Mouse (Mus musculus): ENCODE data around the gene C1s2. TPM values are rescaled to one million over a fixed set of nuclear protein-coding genes. Genes with fewer than 3 reads are reported as not detected.

C1s2 gene
- polyA plus RNA-seq (2017; shearing (Covaris generic)), result under 1 TPM in 1 of 2 experiments, not detected in 1; 0.30 TPM

GRCm38 (mm10) chr6:124635985-124636384 lies at the start of gene C1s2:
Gene C1s2, minus strand, starts transcription at chr6:124636085.

GRCm38 (mm10) chr6:124662477-124663423 lies 26.9 kb upstream of the C1s2 start, which contains the start of gene Lpcat3:
Gene Lpcat3, plus strand, starts transcription at chr6:124663027.

Other genes starting within 250 kb of the C1s2 start
- gene Pex5, start 221.0 kb downstream of the C1s2 start, polyA plus RNA-seq (2017; shearing (Covaris generic)), result 10 to 100 TPM; 28.3 to 35.9 TPM
- gene Clstn3, start 171.3 kb downstream of the C1s2 start, polyA plus RNA-seq (2017; shearing (Covaris generic)), result 1 to 10 TPM in 1 of 2 experiments, not detected in 1; 1.3 TPM
- under 1 TPM; 0.34 to 0.39 TPM for gene C1rl, start 143.0 kb downstream of the C1s2 start, polyA plus RNA-seq (2017; shearing (Covaris generic))
- under 1 TPM in 1 of 2 experiments, not detected in 1; 0.58 TPM for gene C1ra, start 123.7 kb downstream of the C1s2 start, polyA plus RNA-seq (2017; shearing (Covaris generic))
- 1 to 10 TPM in 1 of 2 experiments, not detected in 1; 1.1 TPM for gene C1s1, start 93.7 kb downstream of the C1s2 start, polyA plus RNA-seq (2017; shearing (Covaris generic))
- gene C1rb, start 65.8 kb downstream of the C1s2 start, polyA plus RNA-seq (2017; shearing (Covaris generic)), result not detected
- 10 to 100 TPM; 35.2 to 40.2 TPM for gene Lpcat3, start 26.9 kb upstream of the C1s2 start, polyA plus RNA-seq (2017; shearing (Covaris generic))
- gene Emg1, start 76.1 kb upstream of the C1s2 start, polyA plus RNA-seq (2017; shearing (Covaris generic)), result 100 to 1,000 TPM; 287 to 344 TPM
- gene Phb2, start 76.3 kb upstream of the C1s2 start, polyA plus RNA-seq (2017; shearing (Covaris generic)), result 100 to 1,000 TPM; 196 to 201 TPM
- 100 to 1,000 TPM; 320 to 496 TPM for gene Ptpn6, start 102.6 kb upstream of the C1s2 start, polyA plus RNA-seq (2017; shearing (Covaris generic))
- gene Grcc10, start 105.3 kb upstream of the C1s2 start, polyA plus RNA-seq (2017; shearing (Covaris generic)), result 100 to 1,000 TPM; 440 to 464 TPM
- gene Gm45234, start 119.9 kb upstream of the C1s2 start, polyA plus RNA-seq (2017; shearing (Covaris generic)), result not detected
- gene Atn1, start 120.4 kb upstream of the C1s2 start, polyA plus RNA-seq (2017; shearing (Covaris generic)), result 10 to 100 TPM in 1 of 2 experiments, 1 to 10 TPM in 1; 4.2 to 14.1 TPM
- 1 to 10 TPM; 2.8 to 3.5 TPM for gene Eno2, start 133.6 kb upstream of the C1s2 start, polyA plus RNA-seq (2017; shearing (Covaris generic))
- gene Lrrc23, start 143.6 kb upstream of the C1s2 start, polyA plus RNA-seq (2017; shearing (Covaris generic)), result 1 to 10 TPM; 1.1 to 1.6 TPM
- gene Spsb2, start 172.6 kb upstream of the C1s2 start, polyA plus RNA-seq (2017; shearing (Covaris generic)), result 1 to 10 TPM; 4.4 to 4.5 TPM
- 10 to 100 TPM; 75.7 to 86.0 TPM for gene Tpi1, start 178.2 kb upstream of the C1s2 start, polyA plus RNA-seq (2017; shearing (Covaris generic))
- gene Usp5, start 193.4 kb upstream of the C1s2 start, polyA plus RNA-seq (2017; shearing (Covaris generic)), result 100 to 1,000 TPM in 1 of 2 experiments, 10 to 100 TPM in 1; 96.6 to 112 TPM
- 1 to 10 TPM; 2.0 to 4.3 TPM for gene Cdca3, start 193.5 kb upstream of the C1s2 start, polyA plus RNA-seq (2017; shearing (Covaris generic))
- gene Gnb3, start 204.2 kb upstream of the C1s2 start, polyA plus RNA-seq (2017; shearing (Covaris generic)), result under 1 TPM; 0.28 to 0.76 TPM
- gene P3h3, start 221.7 kb upstream of the C1s2 start, polyA plus RNA-seq (2017; shearing (Covaris generic)), result 1 to 10 TPM in 1 of 2 experiments, not detected in 1; 1.2 TPM
- gene Gpr162, start 227.9 kb upstream of the C1s2 start, polyA plus RNA-seq (2017; shearing (Covaris generic)), result under 1 TPM; 0.11 to 0.89 TPM

All from inflammation-experienced regulatory T-cells (primary cell).